Mouse (Mus musculus) neutrophil, adult 65 days (primary cell): ENCODE results near the gene 4933428G20Rik. TPM values are rescaled to one million over a fixed set of nuclear protein-coding genes. Genes with fewer than 3 reads are reported as not detected.

Experiments
- total RNA-seq: library from RNA; stranded (reverse); gene quantifications from 2 replicates; pipeline ENCODE4 v1.2.4, GENCODE M21; 2023

Gene 4933428G20Rik
- not detected in 2 replicates for total RNA-seq

GRCm38 (mm10) chr11:97499865-97500719 is at the start of gene 4933428G20Rik:
4933428G20Rik (minus strand) TSS chr11:97500340.

Other genes starting within 250 kb of the 4933428G20Rik start
- 175 and 265 TPM in 2 replicates for gene Npepps, start 219.7 kb downstream of the 4933428G20Rik start, total RNA-seq
- 9.8 and 12.8 TPM in 2 replicates for gene Mrpl45, start 184.6 kb downstream of the 4933428G20Rik start, total RNA-seq
- not detected in 2 replicates for gene Gpr179, start 148.3 kb downstream of the 4933428G20Rik start, total RNA-seq
- 5.8 and 12.0 TPM in 2 replicates for gene Socs7, start 137.8 kb downstream of the 4933428G20Rik start, total RNA-seq
- gene Arhgap23, start 84.8 kb downstream of the 4933428G20Rik start, total RNA-seq = 36.3 and 40.0 TPM in 2 replicates
- gene Srcin1, start 75.8 kb upstream of the 4933428G20Rik start, total RNA-seq = not detected in 2 replicates
- 0.43 and 1.6 TPM in 2 replicates for gene Epop, start 129.4 kb upstream of the 4933428G20Rik start, total RNA-seq
- 6.6 and 9.1 TPM in 2 replicates for gene Mllt6, start 163.1 kb upstream of the 4933428G20Rik start, total RNA-seq
- 5.6 and 7.7 TPM in 2 replicates for gene Cisd3, start 185.5 kb upstream of the 4933428G20Rik start, total RNA-seq
- 0.77 and 1.0 TPM in 2 replicates for gene Pcgf2, start 200.2 kb upstream of the 4933428G20Rik start, total RNA-seq
- gene Psmb3, start 203.1 kb upstream of the 4933428G20Rik start, total RNA-seq = 94.9 and 106 TPM in 2 replicates
- gene Pip4k2b, start 244.4 kb upstream of the 4933428G20Rik start, total RNA-seq = 21.9 and 24.1 TPM in 2 replicates